Mouse (Mus musculus): Measurements from ENCODE around the gene Dnajc5.
A peak's percentile ranks its signal among the peaks of the same experiment; 100 is the strongest.
"Not testable (repeated sequence)": the region's sequence is repeated elsewhere in the genome, so short reads cannot be mapped to it uniquely, and the experiment has no call there.

The Dnajc5 gene

GRCm38 (mm10) chr2:181520118-181520935 is at the start of gene Dnajc5:
Dnajc5 (plus strand) TSS chr2:181520485.
- peak; percentile 89 to 94 for DNase-seq (ENCODE audit: low spot score in 2 of 2)

GRCm38 (mm10) chr2:181471246-181471645 is 49.0 kb upstream of the Dnajc5 start:
- DNase-seq (ENCODE audit: low spot score in 2 of 2): no peak

GRCm38 (mm10) chr2:181472256-181472827 is 47.9 kb upstream of the Dnajc5 start:
- no peak for DNase-seq (ENCODE audit: low spot score in 2 of 2)

GRCm38 (mm10) chr2:181483120-181483519 is 37.2 kb upstream of the Dnajc5 start:
- DNase-seq (ENCODE audit: low spot score in 2 of 2): no peak

- DNase-seq (ENCODE audit: low spot score in 2 of 2): no peak
These were observed 36.5 kb upstream of the Dnajc5 start for GRCm38 (mm10) chr2:181483562-181484318.

GRCm38 (mm10) chr2:181484456-181485233 is 35.6 kb upstream of the Dnajc5 start:
- no peak for DNase-seq (ENCODE audit: low spot score in 2 of 2)

GRCm38 (mm10) chr2:181485741-181486140 is 34.5 kb upstream of the Dnajc5 start:
- DNase-seq (ENCODE audit: low spot score in 2 of 2): no peak

GRCm38 (mm10) chr2:181487338-181488277 is 32.7 kb upstream of the Dnajc5 start:
- no peak for DNase-seq (ENCODE audit: low spot score in 2 of 2)

GRCm38 (mm10) chr2:181491432-181492205 is 28.7 kb upstream of the Dnajc5 start:
- DNase-seq (ENCODE audit: low spot score in 2 of 2): no peak

GRCm38 (mm10) chr2:181492206-181492605 is 28.1 kb upstream of the Dnajc5 start:
- DNase-seq (ENCODE audit: low spot score in 2 of 2): no peak

GRCm38 (mm10) chr2:181493156-181493927 is 26.9 kb upstream of the Dnajc5 start, which contains the start of gene Abhd16b:
Abhd16b (plus strand) TSS chr2:181493206.
- DNase-seq (ENCODE audit: low spot score in 2 of 2): no peak

- no peak for DNase-seq (ENCODE audit: low spot score in 2 of 2)
These were observed 25.9 kb upstream of the Dnajc5 start for GRCm38 (mm10) chr2:181494266-181494945.

- not testable (repeated sequence) for DNase-seq (ENCODE audit: low spot score in 2 of 2)
These were observed 24.4 kb upstream of the Dnajc5 start for GRCm38 (mm10) chr2:181495845-181496244.

- DNase-seq (ENCODE audit: low spot score in 2 of 2): peak in 1 of 2 experiments; percentile 59
These were observed 24.0 kb upstream of the Dnajc5 start for GRCm38 (mm10) chr2:181496281-181496680.

- DNase-seq (ENCODE audit: low spot score in 2 of 2): peak; percentile 73 to 92
These were observed 23.3 kb upstream of the Dnajc5 start, which contains the start of gene Tpd52l2 for GRCm38 (mm10) chr2:181496831-181497547. Tpd52l2 (plus strand) TSS chr2:181497142.

- no peak for DNase-seq (ENCODE audit: low spot score in 2 of 2)
These were observed 22.8 kb upstream of the Dnajc5 start for GRCm38 (mm10) chr2:181497548-181497875.

GRCm38 (mm10) chr2:181498644-181499043 is 21.6 kb upstream of the Dnajc5 start:
- no peak for DNase-seq (ENCODE audit: low spot score in 2 of 2)

GRCm38 (mm10) chr2:181509191-181509590 is 11.1 kb upstream of the Dnajc5 start:
- DNase-seq (ENCODE audit: low spot score in 2 of 2): no peak
